Mouse (Mus musculus): ENCODE data around the gene 1810065E05Rik. TPM values are rescaled to one million over a fixed set of nuclear protein-coding genes. Genes with fewer than 3 reads are reported as not detected.

Gene 1810065E05Rik
- polyA plus RNA-seq, 2 experiments, result not detected

- H3K4me2 ChIP-seq (replicated peaks; ENCODE audit: low read depth, low read length, severe bottlenecking), result no peak within 1 kb of the TSS
- peaks cover 10% of the 10 kb centered on the region; the same call in 1 of the 2 replicates for H3K4me1 ChIP-seq (ENCODE audit: control insufficient read depth, insufficient read depth, low read length)
- TF ChIP-seq POLR2A (IDR thresholded peaks at IDR 0.05; ENCODE audit: borderline replicate concordance, extremely low read depth, insufficient read depth, insufficient read length), result no peak
- no peaks in the 10 kb centered on the region for H3K9me3 ChIP-seq (ENCODE audit: control insufficient read depth, low read length)
- H3K9ac ChIP-seq (ENCODE audit: low read depth, low read length, severe bottlenecking), result no peak within 1 kb of the TSS
- no peak within 1 kb of the TSS for H3K27ac ChIP-seq (replicated peaks; ENCODE audit: low read depth, low read length)
- ATAC-seq (ENCODE audit: low FRiP score, low read depth), result no peak
- H3K27me3 ChIP-seq (ENCODE audit: control insufficient read depth, insufficient read depth, low read length), result no peaks in the 10 kb centered on the region
- no peak within 1 kb of the TSS for H3K4me3 ChIP-seq (replicated peaks; ENCODE audit: low read length)
- H3K36me3 ChIP-seq (ENCODE audit: control insufficient read depth, insufficient read depth, low read length), result no peaks in the 10 kb centered on the region
- 88% methylated on average over 3 of the region's 3 CpGs for WGBS
- DNase-seq (ENCODE audit: low spot score), result no peak
These were observed 11.3 kb downstream of the 1810065E05Rik start, which contains the start of gene Gm12253 for GRCm38 (mm10) chr11:58432259-58432658. Gene Gm12253 (plus strand): TSS chr11:58432559.

DNA sequence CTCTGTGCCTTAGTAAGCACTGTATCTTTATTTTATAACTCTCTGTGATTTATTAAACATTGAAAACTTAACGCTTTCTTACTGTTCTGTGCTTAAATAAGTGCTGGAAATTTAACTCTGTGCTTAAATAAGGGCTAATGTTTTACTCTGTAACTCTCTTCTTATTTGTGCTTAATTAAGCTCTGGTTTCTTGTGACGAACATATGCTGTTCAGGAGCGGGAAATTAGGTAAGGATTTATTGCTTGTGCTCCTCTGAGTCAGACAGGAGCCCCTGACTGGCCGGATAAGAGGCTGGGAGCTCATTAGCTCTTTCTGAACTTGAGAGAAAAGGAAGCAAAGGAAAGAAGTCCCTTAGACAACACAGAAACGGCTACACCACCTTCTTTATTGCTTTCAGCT is 17.0 kb downstream of the 1810065E05Rik start:
- Histone ChIP-seq H3K27me3 (ENCODE audit: control insufficient read depth, insufficient read depth, low read length) (no peaks in the 10 kb centered on the region), H3K9ac (ENCODE audit: low read depth, low read length, severe bottlenecking) (0 out of 2 replicates have a peak overlapping the region, but pooled peaks have one; percentile 16), H3K4me1 (ENCODE audit: control insufficient read depth, insufficient read depth, low read length) (peaks cover 7% of the 10 kb centered on the region), H3K4me3 (replicated peaks; ENCODE audit: low read length) (no peak overlapping the region), H3K27ac (replicated peaks; ENCODE audit: low read depth, low read length) (no peak overlapping the region), H3K36me3 (ENCODE audit: control insufficient read depth, insufficient read depth, low read length) (no peaks in the 10 kb centered on the region), H3K4me2 (replicated peaks; ENCODE audit: low read depth, low read length, severe bottlenecking) (no peak overlapping the region), H3K9me3 (ENCODE audit: control insufficient read depth, low read length) (no peaks in the 10 kb centered on the region)
- WGBS, result 12% methylated on average over 5 of the region's 5 CpGs
- TF ChIP-seq POLR2A (IDR thresholded peaks at IDR 0.05; ENCODE audit: borderline replicate concordance, extremely low read depth, insufficient read depth, insufficient read length), result no peak
- ATAC-seq (ENCODE audit: low FRiP score, low read depth) (no peak), DNase-seq (ENCODE audit: low spot score) (no peak)

DNA sequence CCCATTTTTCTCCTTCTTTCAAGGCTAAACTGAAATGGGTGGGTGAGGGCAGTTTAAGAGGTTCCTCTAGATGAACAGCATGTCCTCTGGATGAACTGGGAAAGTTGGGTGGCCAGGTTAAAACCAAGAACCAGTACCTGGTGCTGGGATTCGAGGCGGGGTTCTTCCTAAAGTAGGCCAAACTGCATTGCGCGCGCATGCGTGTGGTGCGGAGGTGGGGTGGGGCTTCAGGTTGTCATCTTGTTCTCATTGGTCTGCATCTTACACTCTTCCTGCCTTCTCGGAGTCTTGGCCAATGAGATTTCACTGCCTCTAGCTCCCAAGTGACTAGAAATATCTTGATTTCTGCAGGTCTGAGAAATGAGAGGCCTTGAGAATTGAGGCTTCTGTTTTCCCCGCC is 31.8 kb downstream of the 1810065E05Rik start, which contains the start of gene Lypd9:
Gene Lypd9, minus strand, starts transcription at position 165 of the 400 bp plus-strand sequence.
- Histone ChIP-seq H3K4me2 (replicated peaks; ENCODE audit: low read depth, low read length, severe bottlenecking) (no peak within 1 kb of the TSS), H3K4me1 (ENCODE audit: control insufficient read depth, insufficient read depth, low read length) (no peaks in the 10 kb centered on the region), H3K4me3 (replicated peaks; ENCODE audit: low read length) (no peak within 1 kb of the TSS), H3K9me3 (ENCODE audit: control insufficient read depth, low read length) (no peaks in the 10 kb centered on the region), H3K36me3 (ENCODE audit: control insufficient read depth, insufficient read depth, low read length) (no peaks in the 10 kb centered on the region), H3K27me3 (ENCODE audit: control insufficient read depth, insufficient read depth, low read length) (no peaks in the 10 kb centered on the region), H3K27ac (replicated peaks; ENCODE audit: low read depth, low read length) (no peak within 1 kb of the TSS), H3K9ac (ENCODE audit: low read depth, low read length, severe bottlenecking) (no peak within 1 kb of the TSS)
- DNase-seq (ENCODE audit: low spot score) (no peak), ATAC-seq (ENCODE audit: low FRiP score, low read depth) (no peak)
- no peak for TF ChIP-seq POLR2A (IDR thresholded peaks at IDR 0.05; ENCODE audit: borderline replicate concordance, extremely low read depth, insufficient read depth, insufficient read length)
- 92% methylated on average over 9 of the region's 9 CpGs for WGBS

DNA sequence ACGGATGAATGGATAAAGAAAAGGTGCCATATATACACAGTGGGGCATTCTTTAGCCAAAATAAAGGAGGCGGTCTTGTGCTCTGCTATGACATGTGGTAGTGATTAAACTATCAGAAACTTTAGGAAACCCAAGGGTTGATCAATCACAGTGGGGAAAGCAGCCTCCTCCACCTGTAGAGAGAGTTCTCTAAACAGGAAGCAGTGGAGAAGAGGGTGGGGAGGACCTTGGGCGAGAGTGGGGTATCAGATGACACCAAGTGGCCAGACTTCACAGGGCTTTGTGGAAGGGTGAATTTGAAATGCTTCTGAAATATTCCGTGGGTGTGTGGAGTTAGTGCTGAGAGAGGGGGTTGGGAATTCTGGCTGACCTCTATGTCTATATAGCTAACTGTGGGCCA is 32.7 kb downstream of the 1810065E05Rik start:
- Histone ChIP-seq H3K27me3 (ENCODE audit: control insufficient read depth, insufficient read depth, low read length) (no peaks in the 10 kb centered on the region), H3K4me1 (ENCODE audit: control insufficient read depth, insufficient read depth, low read length) (no peaks in the 10 kb centered on the region), H3K4me3 (replicated peaks; ENCODE audit: low read length) (no peak overlapping the region), H3K27ac (replicated peaks; ENCODE audit: low read depth, low read length) (no peak overlapping the region), H3K9ac (ENCODE audit: low read depth, low read length, severe bottlenecking) (no peak overlapping the region), H3K9me3 (ENCODE audit: control insufficient read depth, low read length) (no peaks in the 10 kb centered on the region), H3K36me3 (ENCODE audit: control insufficient read depth, insufficient read depth, low read length) (no peaks in the 10 kb centered on the region), H3K4me2 (replicated peaks; ENCODE audit: low read depth, low read length, severe bottlenecking) (no peak overlapping the region)
- ATAC-seq (ENCODE audit: low FRiP score, low read depth), result no peak
- TF ChIP-seq POLR2A (IDR thresholded peaks at IDR 0.05; ENCODE audit: borderline replicate concordance, extremely low read depth, insufficient read depth, insufficient read length), result no peak
- 23% methylated on average over 4 of the region's 4 CpGs for WGBS
- no peak for DNase-seq (ENCODE audit: low spot score)

DNA sequence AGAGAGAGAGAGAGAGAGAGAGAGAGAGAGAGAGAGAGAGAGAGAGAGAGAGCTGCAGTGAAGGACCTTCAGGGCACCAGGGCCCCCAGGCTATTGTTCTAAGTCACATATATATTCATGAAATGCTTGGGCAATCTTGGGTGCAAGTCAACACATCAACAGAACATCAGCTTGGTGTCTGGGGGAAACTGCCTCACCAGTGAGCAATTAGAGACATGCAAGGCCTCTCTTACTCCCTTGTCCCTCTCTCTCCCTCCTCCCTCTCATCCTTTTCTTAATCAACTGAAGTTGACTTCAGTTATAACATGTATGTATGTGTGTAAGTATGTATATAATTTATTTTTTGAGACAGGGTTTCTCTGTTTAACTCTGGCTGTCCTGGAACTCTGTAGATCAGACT is 41.3 kb downstream of the 1810065E05Rik start, which contains the start of gene Olfr30:
Gene Olfr30, minus strand, starts transcription at position 101 of the 400 bp plus-strand sequence.
- Histone ChIP-seq H3K27me3 (ENCODE audit: control insufficient read depth, insufficient read depth, low read length) (no peaks in the 10 kb centered on the region), H3K4me2 (replicated peaks; ENCODE audit: low read depth, low read length, severe bottlenecking) (no peak within 1 kb of the TSS), H3K36me3 (ENCODE audit: control insufficient read depth, insufficient read depth, low read length) (no peaks in the 10 kb centered on the region), H3K4me1 (ENCODE audit: control insufficient read depth, insufficient read depth, low read length) (no peaks in the 10 kb centered on the region), H3K9me3 (ENCODE audit: control insufficient read depth, low read length) (no peaks in the 10 kb centered on the region), H3K9ac (ENCODE audit: low read depth, low read length, severe bottlenecking) (no peak within 1 kb of the TSS), H3K27ac (replicated peaks; ENCODE audit: low read depth, low read length) (no peak within 1 kb of the TSS), H3K4me3 (replicated peaks; ENCODE audit: low read length) (no peak within 1 kb of the TSS)
- no peak for TF ChIP-seq POLR2A (IDR thresholded peaks at IDR 0.05; ENCODE audit: borderline replicate concordance, extremely low read depth, insufficient read depth, insufficient read length)
- ATAC-seq (ENCODE audit: low FRiP score, low read depth), result no peak
- DNase-seq (ENCODE audit: low spot score), result no peak

Other genes starting within 250 kb of the 1810065E05Rik start
- gene Mrpl22, start 249.4 kb upstream of the 1810065E05Rik start, polyA plus RNA-seq (2012; rRNA removed), result 68.2 and 84.4 TPM in 2 replicates
- 120 and 123 TPM in 2 replicates for gene Mrpl22, start 249.4 kb upstream of the 1810065E05Rik start, polyA plus RNA-seq (2014; fragmentation: Nextera tagmentation; extraction: Ambion mirVana)
- 3.6 and 4.1 TPM in 2 replicates for gene Igtp, start 221.6 kb upstream of the 1810065E05Rik start, polyA plus RNA-seq (2012; rRNA removed)
- 5.1 and 5.2 TPM in 2 replicates for gene Igtp, start 221.6 kb upstream of the 1810065E05Rik start, polyA plus RNA-seq (2014; fragmentation: Nextera tagmentation; extraction: Ambion mirVana)
- 2.2 and 2.3 TPM in 2 replicates for gene Irgm2, start 221.5 kb upstream of the 1810065E05Rik start, polyA plus RNA-seq (2012; rRNA removed)
- gene Irgm2, start 221.5 kb upstream of the 1810065E05Rik start, polyA plus RNA-seq (2014; fragmentation: Nextera tagmentation; extraction: Ambion mirVana), result 2.3 and 2.9 TPM in 2 replicates
- 0.06 and 0.09 TPM in 2 replicates for gene 4930438A08Rik, start 146.3 kb upstream of the 1810065E05Rik start, polyA plus RNA-seq (2012; rRNA removed)
- 0.47 TPM in 1 of 2 replicates, not detected in the other for gene 4930438A08Rik, start 146.3 kb upstream of the 1810065E05Rik start, polyA plus RNA-seq (2014; fragmentation: Nextera tagmentation; extraction: Ambion mirVana)
- gene Zfp692, start 114.0 kb upstream of the 1810065E05Rik start, polyA plus RNA-seq (2012; rRNA removed), result 66.0 and 74.7 TPM in 2 replicates
- 18.3 and 18.8 TPM in 2 replicates for gene Zfp692, start 114.0 kb upstream of the 1810065E05Rik start, polyA plus RNA-seq (2014; fragmentation: Nextera tagmentation; extraction: Ambion mirVana)
- gene Zfp672, start 90.8 kb upstream of the 1810065E05Rik start, polyA plus RNA-seq (2012; rRNA removed), result 35.2 and 44.3 TPM in 2 replicates
- gene Zfp672, start 90.8 kb upstream of the 1810065E05Rik start, polyA plus RNA-seq (2014; fragmentation: Nextera tagmentation; extraction: Ambion mirVana), result 40.7 and 42.4 TPM in 2 replicates
- gene Sh3bp5l, start 90.4 kb upstream of the 1810065E05Rik start, polyA plus RNA-seq (2012; rRNA removed), result 25.6 and 30.7 TPM in 2 replicates
- gene Sh3bp5l, start 90.4 kb upstream of the 1810065E05Rik start, polyA plus RNA-seq (2014; fragmentation: Nextera tagmentation; extraction: Ambion mirVana), result 24.4 and 28.5 TPM in 2 replicates
- 0.06 and 0.44 TPM in 2 replicates for gene Lypd8, start 42.1 kb upstream of the 1810065E05Rik start, polyA plus RNA-seq (2012; rRNA removed)
- gene Lypd8, start 42.1 kb upstream of the 1810065E05Rik start, polyA plus RNA-seq (2014; fragmentation: Nextera tagmentation; extraction: Ambion mirVana), result not detected in 2 replicates
- gene Gm12253, start 11.4 kb downstream of the 1810065E05Rik start, polyA plus RNA-seq (2012; rRNA removed), result not detected in 2 replicates
- not detected in 2 replicates for gene Gm12253, start 11.4 kb downstream of the 1810065E05Rik start, polyA plus RNA-seq (2014; fragmentation: Nextera tagmentation; extraction: Ambion mirVana)
- gene Lypd9, start 31.8 kb downstream of the 1810065E05Rik start, polyA plus RNA-seq (2012; rRNA removed), result not detected in 2 replicates
- not detected in 2 replicates for gene Lypd9, start 31.8 kb downstream of the 1810065E05Rik start, polyA plus RNA-seq (2014; fragmentation: Nextera tagmentation; extraction: Ambion mirVana)
- not detected in 2 replicates for gene Olfr30, start 41.2 kb downstream of the 1810065E05Rik start, polyA plus RNA-seq (2012; rRNA removed)
- not detected in 2 replicates for gene Olfr30, start 41.2 kb downstream of the 1810065E05Rik start, polyA plus RNA-seq (2014; fragmentation: Nextera tagmentation; extraction: Ambion mirVana)
- gene Olfr332, start 71.4 kb downstream of the 1810065E05Rik start, polyA plus RNA-seq (2012; rRNA removed), result not detected in 2 replicates
- not detected in 2 replicates for gene Olfr332, start 71.4 kb downstream of the 1810065E05Rik start, polyA plus RNA-seq (2014; fragmentation: Nextera tagmentation; extraction: Ambion mirVana)
- gene Olfr331, start 81.5 kb downstream of the 1810065E05Rik start, polyA plus RNA-seq (2012; rRNA removed), result not detected in 2 replicates
- gene Olfr331, start 81.5 kb downstream of the 1810065E05Rik start, polyA plus RNA-seq (2014; fragmentation: Nextera tagmentation; extraction: Ambion mirVana), result not detected in 2 replicates
- gene Olfr330, start 113.7 kb downstream of the 1810065E05Rik start, polyA plus RNA-seq (2012; rRNA removed), result 0.06 TPM in 1 of 2 replicates, not detected in the other
- gene Olfr330, start 113.7 kb downstream of the 1810065E05Rik start, polyA plus RNA-seq (2014; fragmentation: Nextera tagmentation; extraction: Ambion mirVana), result not detected in 2 replicates
- 0.09 TPM in 1 of 2 replicates, not detected in the other for gene Olfr329-ps, start 125.3 kb downstream of the 1810065E05Rik start, polyA plus RNA-seq (2012; rRNA removed)
- not detected in 2 replicates for gene Olfr329-ps, start 125.3 kb downstream of the 1810065E05Rik start, polyA plus RNA-seq (2014; fragmentation: Nextera tagmentation; extraction: Ambion mirVana)
- 0.01 TPM in 1 of 2 replicates, not detected in the other for gene Olfr328, start 134.5 kb downstream of the 1810065E05Rik start, polyA plus RNA-seq (2012; rRNA removed)
- 0.07 and 0.11 TPM in 2 replicates for gene Olfr328, start 134.5 kb downstream of the 1810065E05Rik start, polyA plus RNA-seq (2014; fragmentation: Nextera tagmentation; extraction: Ambion mirVana)
- gene Olfr224, start 149.4 kb downstream of the 1810065E05Rik start, polyA plus RNA-seq (2012; rRNA removed), result 0.09 and 0.15 TPM in 2 replicates
- not detected in 2 replicates for gene Olfr224, start 149.4 kb downstream of the 1810065E05Rik start, polyA plus RNA-seq (2014; fragmentation: Nextera tagmentation; extraction: Ambion mirVana)
- not detected in 2 replicates for gene Olfr325, start 156.6 kb downstream of the 1810065E05Rik start, polyA plus RNA-seq (2012; rRNA removed)
- gene Olfr325, start 156.6 kb downstream of the 1810065E05Rik start, polyA plus RNA-seq (2014; fragmentation: Nextera tagmentation; extraction: Ambion mirVana), result not detected in 2 replicates
- gene Olfr324, start 174.0 kb downstream of the 1810065E05Rik start, polyA plus RNA-seq (2012; rRNA removed), result not detected in 2 replicates
- not detected in 2 replicates for gene Olfr324, start 174.0 kb downstream of the 1810065E05Rik start, polyA plus RNA-seq (2014; fragmentation: Nextera tagmentation; extraction: Ambion mirVana)
- gene 2210407C18Rik, start 195.0 kb downstream of the 1810065E05Rik start, polyA plus RNA-seq (2012; rRNA removed), result not detected in 2 replicates
- gene 2210407C18Rik, start 195.0 kb downstream of the 1810065E05Rik start, polyA plus RNA-seq (2014; fragmentation: Nextera tagmentation; extraction: Ambion mirVana), result not detected in 2 replicates
- not detected in 2 replicates for gene Olfr323, start 209.4 kb downstream of the 1810065E05Rik start, polyA plus RNA-seq (2012; rRNA removed)
- gene Olfr323, start 209.4 kb downstream of the 1810065E05Rik start, polyA plus RNA-seq (2014; fragmentation: Nextera tagmentation; extraction: Ambion mirVana), result not detected in 2 replicates
- gene Trim58, start 219.4 kb downstream of the 1810065E05Rik start, polyA plus RNA-seq (2012; rRNA removed), result 0.06 and 0.14 TPM in 2 replicates
- not detected in 2 replicates for gene Trim58, start 219.4 kb downstream of the 1810065E05Rik start, polyA plus RNA-seq (2014; fragmentation: Nextera tagmentation; extraction: Ambion mirVana)
- gene Olfr322, start 237.7 kb downstream of the 1810065E05Rik start, polyA plus RNA-seq (2012; rRNA removed), result not detected in 2 replicates
- gene Olfr322, start 237.7 kb downstream of the 1810065E05Rik start, polyA plus RNA-seq (2014; fragmentation: Nextera tagmentation; extraction: Ambion mirVana), result not detected in 2 replicates